Mouse (Mus musculus): Measurements from ENCODE around the gene Hnrnpa3.
"Not testable (repeated sequence)": the region's sequence is repeated elsewhere in the genome, so short reads cannot be mapped to it uniquely, and the experiment has no call there.

The Hnrnpa3 gene

DNA sequence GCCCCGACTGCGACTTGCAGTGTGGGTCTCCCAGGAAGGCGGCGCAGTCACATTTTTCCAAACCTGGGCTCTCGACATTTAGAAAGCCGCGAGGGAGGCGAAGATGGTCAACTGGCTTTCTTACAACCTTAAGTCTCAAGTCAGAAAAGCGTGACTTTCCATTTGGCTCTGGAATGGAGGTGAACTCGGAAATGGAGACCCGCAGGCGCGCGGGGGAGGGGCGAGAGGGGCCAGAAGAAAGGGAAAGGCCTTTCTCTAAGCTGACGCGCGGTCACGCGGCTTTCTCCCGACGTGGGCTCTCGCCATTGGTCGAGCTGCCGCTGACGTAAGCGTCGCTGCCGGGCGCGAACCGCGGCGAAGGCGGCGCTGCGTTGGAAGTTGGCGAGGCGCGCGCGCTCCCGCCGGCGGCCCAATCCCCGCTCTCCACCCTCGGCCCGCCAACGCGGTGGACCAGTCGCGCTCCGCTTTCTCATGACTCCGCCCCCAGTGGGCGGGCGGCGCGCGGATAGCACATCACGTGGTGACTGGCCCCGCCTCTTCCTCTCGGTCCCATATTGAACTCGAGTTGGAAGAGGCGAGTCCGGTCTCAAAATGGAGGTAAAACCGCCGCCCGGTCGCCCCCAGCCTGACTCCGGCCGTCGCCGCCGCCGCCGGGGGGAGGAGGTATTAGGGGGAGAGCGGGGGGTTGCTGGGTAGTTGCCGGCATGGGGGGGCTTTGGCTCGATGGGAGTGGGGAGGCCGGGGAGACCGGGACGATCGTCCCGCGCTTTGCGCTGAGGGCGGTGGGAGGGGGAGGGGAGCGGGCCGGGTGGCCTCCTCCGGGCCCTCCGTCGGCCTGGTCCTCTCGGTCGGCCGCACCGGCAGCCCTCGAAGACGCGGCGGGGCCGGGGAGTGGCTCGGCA, at the start of gene Hnrnpa3:
Gene Hnrnpa3 (plus strand): TSS at position 535 of the 902 bp plus-strand sequence.
- DNase-seq = peak; percentile 99

DNA sequence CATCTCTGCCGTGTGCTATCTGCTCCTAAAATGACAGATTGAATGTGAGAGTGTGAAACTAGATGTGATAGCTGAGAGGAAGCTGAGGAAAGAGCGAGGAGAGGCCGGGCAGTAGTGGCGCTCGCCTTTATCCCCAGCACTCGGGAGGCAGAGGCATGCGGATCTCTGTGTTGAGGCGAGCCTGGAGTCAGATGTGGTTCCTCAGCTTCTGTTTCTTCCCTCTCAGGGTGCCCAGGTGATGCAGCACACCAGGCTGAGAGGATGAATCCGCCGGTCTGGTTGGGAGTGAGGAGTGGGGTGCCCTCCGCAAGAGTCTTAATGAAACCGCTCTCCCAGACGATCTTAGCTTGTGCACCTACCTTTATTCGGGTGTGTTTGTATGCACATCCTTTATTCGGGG, 49.1 kb upstream of the Hnrnpa3 start:
- DNase-seq = no peak

- DNase-seq = not testable (repeated sequence)
Measured at GRCm38 (mm10) chr2:75610602-75611001, 48.5 kb upstream of the Hnrnpa3 start.

GRCm38 (mm10) chr2:75611041-75611805, 47.8 kb upstream of the Hnrnpa3 start:
- no peak for DNase-seq

DNA sequence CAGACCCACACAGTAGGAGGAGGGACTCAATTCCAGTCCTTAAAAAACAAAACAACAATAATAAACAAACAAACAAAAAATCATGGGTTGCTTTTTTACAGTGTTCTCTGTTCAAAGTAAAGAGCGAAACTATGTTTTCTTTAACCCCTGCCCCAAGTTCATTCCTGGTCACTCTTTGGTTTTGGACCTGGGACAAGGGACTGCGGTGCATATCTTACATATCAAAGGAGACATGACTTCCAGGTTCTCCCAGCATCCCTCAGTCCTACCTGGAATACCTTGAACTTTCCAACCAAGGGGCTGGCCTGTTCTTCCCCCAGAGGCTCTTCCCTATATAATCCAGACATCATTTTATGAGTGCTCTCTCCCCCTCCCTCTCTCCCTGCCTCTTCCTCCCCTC, 47.1 kb upstream of the Hnrnpa3 start:
- no peak for DNase-seq

GRCm38 (mm10) chr2:75612981-75613567, 46.0 kb upstream of the Hnrnpa3 start:
- DNase-seq = no peak

GRCm38 (mm10) chr2:75614577-75614976, 44.5 kb upstream of the Hnrnpa3 start:
- no peak for DNase-seq

DNA sequence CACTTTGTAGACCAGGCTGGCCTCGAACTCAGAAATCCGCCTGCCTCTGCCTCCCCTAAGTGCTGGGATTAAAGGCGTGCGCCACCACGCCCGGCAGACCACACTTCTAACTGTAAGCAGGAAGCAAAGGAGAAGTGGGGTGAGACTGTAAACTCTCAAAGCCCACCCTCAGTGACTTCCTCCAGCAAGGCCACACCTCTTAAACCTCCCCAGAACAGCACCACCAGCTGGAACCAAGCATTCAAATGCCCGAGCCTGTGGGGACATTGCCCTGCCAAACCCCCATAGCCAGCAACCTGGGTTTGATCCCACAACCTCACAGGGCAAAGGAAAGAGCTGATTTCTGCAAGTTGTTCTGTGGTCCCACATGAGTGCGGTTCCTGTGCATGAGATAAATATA, 42.1 kb upstream of the Hnrnpa3 start:
- no peak for DNase-seq

DNA sequence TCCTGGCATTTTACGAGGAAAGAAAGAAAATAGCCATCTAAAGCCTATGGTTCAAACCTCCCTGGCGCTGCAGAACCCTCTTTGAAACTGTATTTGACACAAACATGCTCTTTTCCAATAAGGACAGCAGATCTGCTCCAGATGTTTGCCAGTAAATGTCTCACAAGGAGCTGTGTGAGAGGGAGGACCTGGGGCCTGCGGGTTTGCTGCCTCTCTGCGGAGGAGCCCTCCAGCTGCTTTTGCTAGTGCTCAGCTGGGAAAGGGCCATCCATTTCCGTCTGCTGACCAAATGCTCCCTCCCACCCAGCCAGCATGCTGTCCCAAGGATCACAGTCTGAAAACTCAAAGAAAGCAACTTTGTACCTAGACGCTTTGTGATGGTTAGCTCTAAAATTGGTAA, 40.3 kb upstream of the Hnrnpa3 start:
- DNase-seq = no peak

GRCm38 (mm10) chr2:75621873-75622654, 37.0 kb upstream of the Hnrnpa3 start:
- no peak for DNase-seq

GRCm38 (mm10) chr2:75625086-75625485, 34.0 kb upstream of the Hnrnpa3 start:
- no peak for DNase-seq

GRCm38 (mm10) chr2:75626597-75627440, 32.2 kb upstream of the Hnrnpa3 start:
- DNase-seq = no peak

DNA sequence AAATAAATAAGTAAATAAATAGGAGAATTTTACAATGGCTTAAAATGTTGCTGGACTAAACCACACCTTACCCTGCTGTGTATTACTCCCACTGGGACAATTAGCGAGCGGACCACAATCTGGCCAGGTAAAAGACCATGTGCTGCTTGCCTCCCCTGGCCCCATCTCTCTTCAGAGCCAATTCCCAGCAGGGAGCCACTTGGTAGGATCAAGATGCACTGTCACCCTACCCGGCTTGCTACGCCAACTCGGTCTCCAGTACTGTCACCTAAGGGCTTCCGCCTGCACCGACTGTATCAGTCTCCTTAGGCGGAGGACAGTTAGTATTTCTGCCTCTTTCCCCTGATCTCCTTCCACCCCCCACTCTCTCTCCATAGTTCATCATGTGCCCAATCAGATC, 30.6 kb upstream of the Hnrnpa3 start:
- DNase-seq = no peak

- no peak for DNase-seq
Measured at GRCm38 (mm10) chr2:75631421-75631820, 27.6 kb upstream of the Hnrnpa3 start.

DNA sequence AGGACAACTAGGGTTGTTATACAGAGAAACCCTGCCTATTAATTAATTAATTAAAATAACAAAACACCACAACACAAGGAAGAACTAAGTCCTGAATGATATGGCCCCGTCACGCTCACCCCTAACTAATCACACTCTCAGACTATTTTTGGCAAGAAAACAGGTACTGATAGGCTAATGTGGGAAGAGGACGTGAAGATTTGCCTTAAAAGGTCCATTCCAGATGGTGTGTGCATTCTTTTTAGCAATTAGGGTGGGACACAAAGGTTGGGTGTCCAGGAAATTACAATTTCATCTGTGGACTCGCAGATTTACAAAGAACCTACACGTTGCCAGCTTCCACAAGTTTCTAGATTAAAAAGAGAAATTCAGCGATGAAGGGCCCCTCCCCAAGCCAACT, 27.0 kb upstream of the Hnrnpa3 start:
- no peak for DNase-seq

DNA sequence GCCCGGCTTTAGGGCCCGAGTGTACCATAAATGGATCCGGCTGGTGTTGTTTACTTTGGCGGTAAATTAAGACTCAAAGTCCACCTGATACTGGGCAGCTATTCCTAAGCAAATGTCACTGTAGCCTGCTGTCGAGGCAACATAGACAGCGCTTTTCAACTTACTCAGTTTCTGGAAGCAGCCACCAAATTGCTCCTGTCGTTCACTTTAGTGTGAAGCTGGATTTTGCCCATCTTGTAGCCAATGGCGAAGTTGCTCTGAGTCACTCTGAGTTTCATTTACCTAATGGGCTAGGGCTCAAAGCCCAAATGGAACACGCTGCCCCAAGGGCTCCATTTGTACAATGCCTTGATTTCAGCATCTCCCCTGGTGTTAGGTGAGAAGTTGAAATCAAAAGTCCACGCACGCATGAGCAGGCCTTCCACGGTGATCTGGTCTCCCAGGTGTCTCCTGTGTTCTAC, 26.3 kb upstream of the Hnrnpa3 start:
- DNase-seq = no peak

- no peak for DNase-seq
Measured at GRCm38 (mm10) chr2:75633381-75633780, 25.7 kb upstream of the Hnrnpa3 start.

DNA sequence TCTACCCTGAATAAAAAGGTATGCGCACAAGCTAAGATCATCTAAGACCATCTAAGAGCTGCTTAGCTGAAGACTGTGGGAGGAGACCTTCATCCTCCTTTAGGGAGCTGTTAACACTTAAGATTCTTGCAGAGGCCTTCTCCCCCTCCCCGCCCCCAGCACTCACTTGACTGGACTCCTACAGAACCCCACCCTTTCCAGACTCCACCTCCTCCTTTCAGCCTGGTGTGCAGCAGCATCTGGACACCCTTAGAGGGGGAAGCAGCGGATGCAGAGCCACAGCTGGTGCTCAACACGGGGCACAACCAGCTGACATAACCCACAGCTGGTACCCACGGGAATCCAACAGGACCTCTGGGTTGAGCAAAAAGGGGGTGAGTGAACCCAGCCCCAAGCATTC, 25.3 kb upstream of the Hnrnpa3 start:
- DNase-seq = peak; percentile 26

DNA sequence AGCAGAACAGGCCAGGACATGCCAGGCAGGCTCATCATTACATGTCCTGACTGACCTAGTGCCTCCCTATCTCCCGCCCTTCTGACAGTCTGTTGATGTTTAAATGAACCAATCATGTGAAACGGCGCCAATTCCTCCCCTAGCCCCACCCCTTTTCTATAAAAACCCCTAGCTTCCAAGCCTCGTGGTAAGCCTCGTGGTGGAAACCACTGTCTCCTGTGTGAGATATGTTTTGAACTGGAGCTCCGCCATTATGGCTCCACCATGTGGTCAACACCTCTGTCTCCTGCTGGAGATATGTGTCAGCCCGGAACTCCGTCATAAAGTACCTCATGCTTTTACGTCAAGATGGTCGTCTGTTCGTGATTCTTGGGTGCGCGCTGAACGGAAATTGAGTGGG, 24.6 kb upstream of the Hnrnpa3 start:
- DNase-seq = not testable (repeated sequence)

DNA sequence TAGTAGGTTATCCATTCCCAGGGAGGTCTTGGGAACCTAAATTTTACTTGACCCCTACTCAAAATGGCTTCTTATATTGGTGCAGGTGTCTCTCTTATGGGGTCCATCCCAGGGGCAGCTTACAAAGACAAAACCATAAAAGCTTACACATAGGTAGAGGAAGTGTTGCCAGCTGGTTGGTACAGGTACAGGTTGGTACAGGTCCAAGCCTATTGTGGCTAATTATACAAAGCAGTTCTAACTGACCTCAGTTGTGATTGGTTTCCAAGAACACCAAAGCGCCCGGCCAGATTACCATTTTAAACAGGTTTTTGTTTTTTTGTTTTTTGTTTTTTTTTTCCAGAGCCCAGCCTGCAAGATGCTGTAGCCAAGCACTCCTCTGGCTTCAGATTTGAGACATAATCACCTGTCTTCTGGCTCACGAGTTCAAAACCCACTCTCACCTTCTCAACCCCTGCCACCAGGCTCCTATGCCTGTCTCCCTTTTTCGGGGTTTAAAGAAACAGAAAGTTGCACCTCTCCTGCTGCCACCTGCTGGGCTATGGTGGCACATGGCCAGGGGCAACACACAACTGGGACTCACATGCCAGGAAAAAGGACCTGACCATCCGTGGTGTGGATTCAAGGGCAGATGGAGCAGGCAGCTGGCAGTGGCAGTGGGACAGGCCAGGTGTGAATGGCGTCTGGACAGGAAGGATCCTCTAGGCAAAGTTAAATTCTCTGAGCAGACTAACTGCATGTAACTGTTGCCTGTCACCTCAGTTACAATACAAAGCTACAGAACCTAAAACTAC, 22.6 kb upstream of the Hnrnpa3 start:
- DNase-seq = peak; percentile 76

DNA sequence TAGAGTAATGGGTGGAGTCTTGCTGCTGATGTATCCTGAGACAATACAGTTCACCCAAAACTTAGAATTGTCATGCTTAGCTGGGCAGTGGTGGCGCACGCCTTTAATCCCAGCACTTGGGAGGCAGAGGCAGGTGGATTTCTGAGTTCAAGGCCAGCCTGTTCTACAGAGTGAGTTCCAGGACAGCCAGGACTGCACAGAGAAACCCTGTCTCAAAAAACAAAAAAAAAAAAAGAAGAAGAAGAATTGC, 22.1 kb upstream of the Hnrnpa3 start:
- DNase-seq = not testable (repeated sequence)

Data from thymus, postnatal 14 days (tissue).